Mouse (Mus musculus): ENCODE results near the gene Serpina1b. TPM values are rescaled to one million over a fixed set of nuclear protein-coding genes. Genes with fewer than 3 reads are reported as not detected.

Serpina1b gene
- polyA plus RNA-seq, 1 experiment from 2014 or later: 0.25 TPM

DNA sequence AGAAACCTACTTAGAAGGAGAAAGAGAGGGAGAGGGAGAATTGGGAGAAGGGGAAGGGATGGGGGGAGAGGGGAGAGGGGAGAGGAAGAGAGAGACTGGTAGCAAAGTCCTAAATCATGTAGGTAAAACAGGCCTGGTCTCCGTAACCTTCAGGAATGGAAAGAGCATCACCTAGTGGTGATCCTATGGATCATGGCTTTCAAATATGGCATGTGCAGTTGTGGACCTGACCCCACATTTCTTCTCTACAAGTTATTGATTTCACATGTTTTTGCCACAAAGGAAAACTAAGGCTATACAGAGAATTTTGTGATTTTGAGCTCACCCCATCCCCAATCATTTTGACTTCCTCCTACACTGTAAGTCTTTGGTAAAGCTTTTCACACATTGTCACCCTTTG lies 119.8 kb downstream of the Serpina1b start:
- WGBS: 65% methylated on average over 1 of the region's 1 CpGs
- Histone ChIP-seq H3K36me3 (ENCODE audit: control insufficient read depth, insufficient read depth) (no peaks in the 10 kb centered on the region), H3K4me1 (replicated peaks; ENCODE audit: control insufficient read depth, insufficient read depth, low read length) (no peaks in the 10 kb centered on the region), H3K4me2 (ENCODE audit: low read length) (no peak overlapping the region), H3K4me3 (replicated peaks; ENCODE audit: low read length) (no peak overlapping the region), H3K27ac (ENCODE audit: low read length) (no peak overlapping the region), H3K27me3 (replicated peaks; ENCODE audit: control insufficient read depth, insufficient read depth, low read length) (no peaks in the 10 kb centered on the region), H3K9me3 (ENCODE audit: control insufficient read depth, low read length) (no peaks in the 10 kb centered on the region; the same call in 1 of the 2 replicates), H3K9ac (replicated peaks; ENCODE audit: low read depth, low read length) (no peak overlapping the region)
- ATAC-seq: no peak

DNA sequence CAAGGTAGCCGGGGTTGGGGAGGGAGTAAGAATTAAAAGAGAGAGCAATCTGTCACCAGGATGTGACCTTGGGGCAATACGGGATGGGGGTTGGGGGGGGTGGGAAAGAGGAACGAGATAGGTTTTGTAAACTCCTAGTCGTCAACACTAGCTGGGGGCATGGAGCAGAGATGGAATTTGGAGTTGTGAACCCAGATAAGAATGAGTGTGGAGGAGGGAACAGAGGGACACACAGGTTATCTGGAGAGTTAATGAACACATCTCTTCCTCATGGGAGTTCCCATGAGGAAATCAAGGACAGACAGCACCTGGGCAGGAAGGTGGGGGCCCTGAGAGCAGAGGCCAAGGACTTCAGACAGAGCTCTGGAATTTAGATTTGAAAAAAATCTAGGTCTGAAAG lies 124.1 kb downstream of the Serpina1b start:
- ATAC-seq: no peak
- no peak overlapping the region for H3K27ac ChIP-seq (ENCODE audit: low read length)
- H3K27me3 ChIP-seq (replicated peaks; ENCODE audit: control insufficient read depth, insufficient read depth, low read length): no peaks in the 10 kb centered on the region
- no peaks in the 10 kb centered on the region for H3K36me3 ChIP-seq (ENCODE audit: control insufficient read depth, insufficient read depth)
- no peaks in the 10 kb centered on the region for H3K4me1 ChIP-seq (replicated peaks; ENCODE audit: control insufficient read depth, insufficient read depth, low read length)
- H3K9ac ChIP-seq (replicated peaks; ENCODE audit: low read depth, low read length): no peak overlapping the region
- no peaks in the 10 kb centered on the region; the same call in 1 of the 2 replicates for H3K9me3 ChIP-seq (ENCODE audit: control insufficient read depth, low read length)
- WGBS: 88% methylated on average over 4 of the region's 4 CpGs
- no peak overlapping the region for H3K4me2 ChIP-seq (ENCODE audit: low read length)
- H3K4me3 ChIP-seq (replicated peaks; ENCODE audit: low read length): no peak overlapping the region

DNA sequence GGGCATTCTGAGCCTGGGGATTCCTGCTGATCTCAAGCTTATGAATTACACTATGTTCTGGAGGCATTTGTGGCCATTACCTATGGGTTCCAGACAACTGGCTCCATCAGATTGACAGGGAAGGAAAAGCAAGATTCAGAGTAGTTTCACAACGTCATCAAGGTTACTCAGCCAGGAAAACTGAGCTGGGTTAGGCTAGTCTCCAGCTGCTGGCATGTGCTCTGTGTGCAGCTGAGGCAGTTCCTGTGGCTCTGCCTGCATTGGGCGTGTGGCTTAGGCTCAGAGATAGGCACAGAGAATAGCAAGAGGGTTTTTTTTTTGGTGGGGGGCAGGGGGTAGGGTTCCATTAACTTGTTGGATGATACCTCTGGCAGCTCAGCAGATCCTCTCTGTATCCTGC lies 124.6 kb downstream of the Serpina1b start:
- H3K27ac ChIP-seq (ENCODE audit: low read length): no peak overlapping the region
- H3K4me1 ChIP-seq (replicated peaks; ENCODE audit: control insufficient read depth, insufficient read depth, low read length): no peaks in the 10 kb centered on the region
- H3K36me3 ChIP-seq (ENCODE audit: control insufficient read depth, insufficient read depth): no peaks in the 10 kb centered on the region
- no peak overlapping the region for H3K4me3 ChIP-seq (replicated peaks; ENCODE audit: low read length)
- no peak overlapping the region for H3K4me2 ChIP-seq (ENCODE audit: low read length)
- no peaks in the 10 kb centered on the region; the same call in 1 of the 2 replicates for H3K9me3 ChIP-seq (ENCODE audit: control insufficient read depth, low read length)
- H3K27me3 ChIP-seq (replicated peaks; ENCODE audit: control insufficient read depth, insufficient read depth, low read length): no peaks in the 10 kb centered on the region
- 64% methylated on average over 2 of the region's 2 CpGs for WGBS
- no peak for ATAC-seq
- no peak overlapping the region for H3K9ac ChIP-seq (replicated peaks; ENCODE audit: low read depth, low read length)

- Histone ChIP-seq H3K9me3 (ENCODE audit: control insufficient read depth, low read length) (no peaks in the 10 kb centered on the region), H3K4me2 (ENCODE audit: low read length) (no peak overlapping the region), H3K4me3 (replicated peaks; ENCODE audit: low read length) (no peak overlapping the region), H3K36me3 (ENCODE audit: control insufficient read depth, insufficient read depth) (no peaks in the 10 kb centered on the region), H3K27me3 (replicated peaks; ENCODE audit: control insufficient read depth, insufficient read depth, low read length) (no peaks in the 10 kb centered on the region), H3K4me1 (replicated peaks; ENCODE audit: control insufficient read depth, insufficient read depth, low read length) (no peaks in the 10 kb centered on the region), H3K9ac (replicated peaks; ENCODE audit: low read depth, low read length) (no peak overlapping the region), H3K27ac (ENCODE audit: low read length) (no peak overlapping the region)
- WGBS: 83% methylated on average over 4 of the region's 4 CpGs
- no peak for ATAC-seq
Measured at GRCm38 (mm10) chr12:103700144-103700750, 129.9 kb downstream of the Serpina1b start.

DNA sequence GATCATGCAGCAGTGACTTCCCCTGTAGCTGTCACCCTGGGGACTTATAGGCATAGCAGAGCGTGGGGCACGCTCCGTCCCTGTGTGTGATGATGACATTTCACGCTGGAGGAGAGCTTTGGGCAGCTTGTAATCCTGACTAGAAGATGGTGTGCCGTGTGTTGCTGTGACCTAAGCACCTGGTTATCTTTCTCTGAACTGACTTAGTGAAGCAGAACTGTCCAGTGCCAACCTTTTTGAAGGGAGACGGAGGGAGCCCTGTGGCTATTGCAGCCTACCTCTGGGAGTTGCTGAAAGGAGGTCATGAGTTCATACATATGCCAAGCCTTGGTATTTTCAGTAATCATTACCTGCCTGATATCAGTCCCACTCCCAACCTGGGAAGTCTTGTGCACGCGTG lies 134.7 kb downstream of the Serpina1b start, which contains the start of gene Serpina1f:
Gene Serpina1f, minus strand, starts transcription at position 101 of the 400 bp plus-strand sequence.
- no peaks in the 10 kb centered on the region for H3K4me1 ChIP-seq (replicated peaks; ENCODE audit: control insufficient read depth, insufficient read depth, low read length)
- no peaks in the 10 kb centered on the region for H3K27me3 ChIP-seq (replicated peaks; ENCODE audit: control insufficient read depth, insufficient read depth, low read length)
- no peak within 1 kb of the TSS for H3K4me3 ChIP-seq (replicated peaks; ENCODE audit: low read length)
- peaks cover 3% of the 10 kb centered on the region; the same call in 1 of the 2 replicates for H3K9me3 ChIP-seq (ENCODE audit: control insufficient read depth, low read length)
- H3K4me2 ChIP-seq (ENCODE audit: low read length): no peak within 1 kb of the TSS
- H3K9ac ChIP-seq (replicated peaks; ENCODE audit: low read depth, low read length): no peak within 1 kb of the TSS
- WGBS: 85% methylated on average over 8 of the region's 8 CpGs
- no peak for ATAC-seq
- no peaks in the 10 kb centered on the region for H3K36me3 ChIP-seq (ENCODE audit: control insufficient read depth, insufficient read depth)
- H3K27ac ChIP-seq (ENCODE audit: low read length): no peak within 1 kb of the TSS

- no peak overlapping the region for H3K27ac ChIP-seq (ENCODE audit: low read length)
- H3K4me1 ChIP-seq (replicated peaks; ENCODE audit: control insufficient read depth, insufficient read depth, low read length): no peaks in the 10 kb centered on the region
- no peak for ATAC-seq
- no peaks in the 10 kb centered on the region for H3K36me3 ChIP-seq (ENCODE audit: control insufficient read depth, insufficient read depth)
- H3K27me3 ChIP-seq (replicated peaks; ENCODE audit: control insufficient read depth, insufficient read depth, low read length): no peaks in the 10 kb centered on the region
- H3K4me2 ChIP-seq (ENCODE audit: low read length): no peak overlapping the region
- H3K4me3 ChIP-seq (replicated peaks; ENCODE audit: low read length): no peak overlapping the region
- WGBS: 68% methylated on average over 3 of the region's 3 CpGs
- no peak overlapping the region for H3K9ac ChIP-seq (replicated peaks; ENCODE audit: low read depth, low read length)
- peaks cover 3% of the 10 kb centered on the region; the same call in 1 of the 2 replicates for H3K9me3 ChIP-seq (ENCODE audit: control insufficient read depth, low read length)
Measured at GRCm38 (mm10) chr12:103688221-103688814, 141.9 kb downstream of the Serpina1b start.

DNA sequence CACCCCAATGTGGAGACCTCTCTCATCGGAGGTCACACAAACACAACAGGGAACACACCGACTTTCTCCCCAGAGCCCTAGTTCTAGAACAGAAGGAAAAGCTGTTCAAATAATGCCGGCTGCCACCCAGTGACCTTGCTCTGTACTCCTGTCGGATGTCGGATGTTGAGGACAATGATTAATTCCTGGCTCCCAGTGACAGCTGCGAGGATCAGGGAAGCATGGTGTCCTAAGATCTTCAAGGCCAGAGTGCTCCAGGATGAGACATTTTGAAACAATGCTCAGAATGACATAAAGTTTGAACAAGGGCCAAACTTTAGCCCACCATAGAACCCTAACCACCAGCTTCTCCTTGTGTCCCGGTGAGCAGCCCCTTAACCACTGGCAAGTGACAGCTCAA lies 143.2 kb downstream of the Serpina1b start:
- H3K4me3 ChIP-seq (replicated peaks; ENCODE audit: low read length): no peak overlapping the region
- H3K36me3 ChIP-seq (ENCODE audit: control insufficient read depth, insufficient read depth): no peaks in the 10 kb centered on the region
- WGBS: 84% methylated on average over 7 of the region's 7 CpGs
- no peak for ATAC-seq
- no peak overlapping the region for H3K9ac ChIP-seq (replicated peaks; ENCODE audit: low read depth, low read length)
- no peaks in the 10 kb centered on the region for H3K27me3 ChIP-seq (replicated peaks; ENCODE audit: control insufficient read depth, insufficient read depth, low read length)
- H3K4me2 ChIP-seq (ENCODE audit: low read length): no peak overlapping the region
- no peak overlapping the region for H3K27ac ChIP-seq (ENCODE audit: low read length)
- H3K9me3 ChIP-seq (ENCODE audit: control insufficient read depth, low read length): peaks cover 3% of the 10 kb centered on the region; the same call in 1 of the 2 replicates
- H3K4me1 ChIP-seq (replicated peaks; ENCODE audit: control insufficient read depth, insufficient read depth, low read length): no peaks in the 10 kb centered on the region

DNA sequence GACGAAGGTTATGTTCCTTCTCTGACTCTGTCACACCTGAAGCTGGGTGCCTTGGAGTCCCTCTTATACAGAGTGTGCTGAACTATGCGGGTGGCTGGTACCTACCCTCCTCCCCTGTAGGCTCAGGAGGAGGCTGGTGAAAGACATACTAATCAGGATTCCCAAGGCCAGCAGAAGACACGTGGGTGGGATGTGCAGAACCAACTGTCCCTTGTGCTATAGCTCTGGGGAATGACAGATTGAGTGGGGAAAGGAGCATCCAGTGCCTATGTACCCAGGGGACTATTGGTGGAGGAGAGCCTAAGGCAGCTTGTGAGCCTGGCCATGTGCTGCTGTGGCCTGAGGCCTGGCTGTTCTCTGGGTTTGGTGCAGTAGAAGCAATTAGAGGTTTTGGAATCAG lies 144.1 kb downstream of the Serpina1b start:
- no peak overlapping the region for H3K4me2 ChIP-seq (ENCODE audit: low read length)
- H3K9me3 ChIP-seq (ENCODE audit: control insufficient read depth, low read length): peaks cover 3% of the 10 kb centered on the region; the same call in 1 of the 2 replicates
- H3K9ac ChIP-seq (replicated peaks; ENCODE audit: low read depth, low read length): no peak overlapping the region
- H3K27me3 ChIP-seq (replicated peaks; ENCODE audit: control insufficient read depth, insufficient read depth, low read length): no peaks in the 10 kb centered on the region
- no peak overlapping the region for H3K27ac ChIP-seq (ENCODE audit: low read length)
- WGBS: 83% methylated on average over 3 of the region's 3 CpGs
- H3K4me3 ChIP-seq (replicated peaks; ENCODE audit: low read length): no peak overlapping the region
- no peak for ATAC-seq
- H3K4me1 ChIP-seq (replicated peaks; ENCODE audit: control insufficient read depth, insufficient read depth, low read length): no peaks in the 10 kb centered on the region
- no peaks in the 10 kb centered on the region for H3K36me3 ChIP-seq (ENCODE audit: control insufficient read depth, insufficient read depth)

DNA sequence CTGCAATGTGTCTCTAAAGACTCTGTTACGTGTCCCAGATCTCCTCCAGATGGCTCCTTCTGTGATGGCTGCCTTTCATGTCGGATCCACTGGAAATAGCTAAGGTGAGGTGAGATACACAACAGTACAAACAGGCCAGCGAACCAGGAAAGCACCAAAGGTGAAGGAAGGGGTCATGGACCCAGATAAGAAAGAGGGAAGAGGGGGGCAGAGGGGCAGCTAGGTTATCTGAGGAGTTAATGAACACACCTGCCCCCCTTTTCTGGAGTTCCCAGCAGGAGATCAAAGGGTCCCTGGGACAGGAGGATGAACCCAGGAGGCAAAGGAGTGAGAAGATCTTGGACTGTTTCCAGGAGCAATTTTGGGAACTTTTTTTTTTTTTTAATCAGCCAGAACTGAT lies 144.8 kb downstream of the Serpina1b start:
- no peak for ATAC-seq
- H3K9me3 ChIP-seq (ENCODE audit: control insufficient read depth, low read length): 0 out of 2 replicates have a peak, but pooled peaks cover under 1% of the 10 kb centered on the region
- no peaks in the 10 kb centered on the region for H3K36me3 ChIP-seq (ENCODE audit: control insufficient read depth, insufficient read depth)
- no peaks in the 10 kb centered on the region for H3K27me3 ChIP-seq (replicated peaks; ENCODE audit: control insufficient read depth, insufficient read depth, low read length)
- 87% methylated on average over 3 of the region's 3 CpGs for WGBS
- H3K27ac ChIP-seq (ENCODE audit: low read length): no peak overlapping the region
- no peaks in the 10 kb centered on the region for H3K4me1 ChIP-seq (replicated peaks; ENCODE audit: control insufficient read depth, insufficient read depth, low read length)
- no peak overlapping the region for H3K9ac ChIP-seq (replicated peaks; ENCODE audit: low read depth, low read length)
- no peak overlapping the region for H3K4me3 ChIP-seq (replicated peaks; ENCODE audit: low read length)
- H3K4me2 ChIP-seq (ENCODE audit: low read length): no peak overlapping the region
